8 mouse cellular contexts compared by ENCODE assay signal in genomic region chr17:34263068-34263467, GRCm38 (mm10). TPM values are rescaled to one million over a fixed set of nuclear protein-coding genes. Genes with fewer than 3 reads are reported as not detected.
DNase-seq lines count a peak whose midpoint lies in the region; ATAC-seq and TF ChIP-seq lines count a peak whose summit lies in the region.

No protein-coding gene starts in this region.

- no peak overlapping the region for H3K27ac ChIP-seq in heart, postnatal 0 days (ENCODE audit: low read depth)
- no peak overlapping the region for H3K27ac ChIP-seq in liver, embryonic 13.5 days
- no peak overlapping the region for H3K27ac ChIP-seq in stomach, embryonic 16.5 days (ENCODE audit: low read length)

- peak overlapping the region; percentile 52 for H3K4me3 ChIP-seq in heart, postnatal 0 days (ENCODE audit: low read depth, low read length)
- H3K4me3 ChIP-seq in liver, embryonic 13.5 days (replicated peaks) = peak overlapping the region; percentile 59
- H3K4me3 ChIP-seq in stomach, embryonic 16.5 days (replicated peaks; ENCODE audit: low read length) = peak overlapping the region; percentile 49

- H3K36me3 ChIP-seq in heart, postnatal 0 days (replicated peaks; ENCODE audit: control insufficient read depth, insufficient read depth, low read length) = no peaks in the 10 kb centered on the region
- no peaks in the 10 kb centered on the region for H3K36me3 ChIP-seq in liver, embryonic 13.5 days
- no peaks in the 10 kb centered on the region for H3K36me3 ChIP-seq in stomach, embryonic 16.5 days (ENCODE audit: control insufficient read depth, insufficient read depth, low read length)

- no peaks in the 10 kb centered on the region for H3K9me3 ChIP-seq in heart, postnatal 0 days (replicated peaks; ENCODE audit: control insufficient read depth, low read length)
- H3K9me3 ChIP-seq in liver, embryonic 13.5 days (replicated peaks) = no peaks in the 10 kb centered on the region
- H3K9me3 ChIP-seq in stomach, embryonic 16.5 days (replicated peaks; ENCODE audit: control insufficient read depth, low read length) = no peaks in the 10 kb centered on the region

- no peak for TF ChIP-seq CTCF in heart, postnatal 0 days (IDR thresholded peaks at IDR 0.05; ENCODE audit: low read depth)

- H3K4me2 ChIP-seq in heart, postnatal 0 days (ENCODE audit: low read depth, low read length) = peak overlapping the region; percentile 85
- peak overlapping the region; percentile 82 for H3K4me2 ChIP-seq in liver, embryonic 13.5 days
- H3K4me2 ChIP-seq in stomach, embryonic 16.5 days (ENCODE audit: low read depth, low read length) = peak overlapping the region; percentile 89

- H3K27me3 ChIP-seq in heart, postnatal 0 days (ENCODE audit: control insufficient read depth, insufficient read depth, low read length) = peaks cover 20% of the 10 kb centered on the region
- peaks cover 59% of the 10 kb centered on the region for H3K27me3 ChIP-seq in liver, embryonic 13.5 days
- H3K27me3 ChIP-seq in stomach, embryonic 16.5 days (ENCODE audit: control insufficient read depth, insufficient read depth, low read length) = peaks cover 20% of the 10 kb centered on the region

- peak; percentile 86 for ATAC-seq in heart, postnatal 0 days (ENCODE audit: insufficient read depth, low read depth)
- peak; percentile 45; the same call in 1 of the 2 replicates for ATAC-seq in liver, embryonic 13.5 days (ENCODE audit: low read depth)
- ATAC-seq in stomach, embryonic 16.5 days (ENCODE audit: insufficient read depth, low FRiP score) = peak; percentile 55; the same call in 1 of the 2 replicates

- peak; percentile 64 to 73 for DNase-seq in CD8-positive naive resting alpha-beta T cell, adult 2 months (ENCODE audit: low read depth in 2 of 2, low spot score in 2 of 2)
- peak; percentile 68 for DNase-seq in brain, embryonic 18.5 days (ENCODE audit: low read depth, low spot score)
- peak; percentile 53 for DNase-seq in fibroblast of lung, adult 2 months (ENCODE audit: low read depth)
- DNase-seq in heart, postnatal 0 days (ENCODE audit: low spot score) = peak; percentile 71
- peak; percentile 73 to 80 for DNase-seq in kidney, postnatal 25 days
- peak; percentile 44 for DNase-seq in liver, embryonic 13.5 days
- DNase-seq in neural tube, embryonic 10.5 days (ENCODE audit: extremely low spot score, low spot score) = peak; percentile 79

- TF ChIP-seq EP300 in heart, postnatal 0 days (IDR thresholded peaks at IDR 0.05; ENCODE audit: low read depth) = no peak

- 0% methylated on average over 8 of the region's 8 CpGs for WGBS in heart, postnatal 0 days
- WGBS in liver, embryonic 13.5 days (ENCODE audit: insufficient replicate concordance) = 2% methylated on average over 8 of the region's 8 CpGs
- WGBS in stomach, embryonic 16.5 days = under 1% methylated on average over 8 of the region's 8 CpGs

- no peak overlapping the region for H3K9ac ChIP-seq in heart, postnatal 0 days (replicated peaks; ENCODE audit: low read depth, low read length)
- H3K9ac ChIP-seq in liver, embryonic 13.5 days = no peak overlapping the region
- H3K9ac ChIP-seq in stomach, embryonic 16.5 days (ENCODE audit: low read length) = peak overlapping the region; percentile 9

- H3K4me1 ChIP-seq in heart, postnatal 0 days (ENCODE audit: control insufficient read depth, insufficient read depth) = no peaks in the 10 kb centered on the region
- H3K4me1 ChIP-seq in liver, embryonic 13.5 days (replicated peaks) = peaks cover 20% of the 10 kb centered on the region
- 0 out of 2 replicates have a peak, but pooled peaks cover 5% of the 10 kb centered on the region for H3K4me1 ChIP-seq in stomach, embryonic 16.5 days (ENCODE audit: control insufficient read depth, insufficient read depth, low read length)

RNA-seq across cellular contexts. Expression of gene H2-Ab1, which starts 5.6 kb away (rescaled TPM):
- total RNA-seq in heart, postnatal 0 days (2014; rRNA removed; ENCODE audit: low replicate concordance) = 0.69 and 4.1 TPM in 2 replicates
- 2.0 and 3.6 TPM in 2 replicates for polyA plus RNA-seq in heart, postnatal 0 days (2015; fragmentation: Nextera tagmentation; extraction: Ambion mirVana)
- polyA plus RNA-seq in liver, embryonic 13.5 days (2015; fragmentation: Nextera tagmentation; extraction: Ambion mirVana) = 2.2 and 2.3 TPM in 2 replicates
- polyA plus RNA-seq in stomach, embryonic 16.5 days (2015; fragmentation: Nextera tagmentation; extraction: Ambion mirVana) = 18.1 and 19.5 TPM in 2 replicates

RNA-seq across cellular contexts. Expression of gene H2-Ob, which starts 24.4 kb away (rescaled TPM):
- total RNA-seq in heart, postnatal 0 days (2014; rRNA removed; ENCODE audit: low replicate concordance) = not detected in 2 replicates
- polyA plus RNA-seq in heart, postnatal 0 days (2015; fragmentation: Nextera tagmentation; extraction: Ambion mirVana) = 0.08 and 0.14 TPM in 2 replicates
- polyA plus RNA-seq in liver, embryonic 13.5 days (2015; fragmentation: Nextera tagmentation; extraction: Ambion mirVana) = 0.08 TPM in 1 of 2 replicates, not detected in the other
- polyA plus RNA-seq in stomach, embryonic 16.5 days (2015; fragmentation: Nextera tagmentation; extraction: Ambion mirVana) = 0.37 and 0.39 TPM in 2 replicates

RNA-seq across cellular contexts. Expression of gene H2-Aa, which starts 24.6 kb away (rescaled TPM):
- 5.8 TPM in 1 of 2 replicates, not detected in the other for total RNA-seq in heart, postnatal 0 days (2014; rRNA removed; ENCODE audit: low replicate concordance)
- polyA plus RNA-seq in heart, postnatal 0 days (2015; fragmentation: Nextera tagmentation; extraction: Ambion mirVana) = 1.7 and 2.5 TPM in 2 replicates
- polyA plus RNA-seq in liver, embryonic 13.5 days (2015; fragmentation: Nextera tagmentation; extraction: Ambion mirVana) = 0.96 TPM in 2 replicates
- 5.7 and 7.9 TPM in 2 replicates for polyA plus RNA-seq in stomach, embryonic 16.5 days (2015; fragmentation: Nextera tagmentation; extraction: Ambion mirVana)

RNA-seq across cellular contexts. Expression of gene H2-Eb1, which starts 42.6 kb away (rescaled TPM):
- total RNA-seq in heart, postnatal 0 days (2014; rRNA removed; ENCODE audit: low replicate concordance) = 1.2 TPM in 1 of 2 replicates, not detected in the other
- polyA plus RNA-seq in heart, postnatal 0 days (2015; fragmentation: Nextera tagmentation; extraction: Ambion mirVana) = 4.1 and 4.4 TPM in 2 replicates
- polyA plus RNA-seq in liver, embryonic 13.5 days (2015; fragmentation: Nextera tagmentation; extraction: Ambion mirVana) = 0.81 and 0.88 TPM in 2 replicates
- polyA plus RNA-seq in stomach, embryonic 16.5 days (2015; fragmentation: Nextera tagmentation; extraction: Ambion mirVana) = 4.0 and 5.9 TPM in 2 replicates

RNA-seq across cellular contexts. Expression of gene Tap2, which starts 59.7 kb away (rescaled TPM):
- total RNA-seq in heart, postnatal 0 days (2014; rRNA removed; ENCODE audit: low replicate concordance) = 3.3 and 14.5 TPM in 2 replicates
- 7.0 and 7.5 TPM in 2 replicates for polyA plus RNA-seq in heart, postnatal 0 days (2015; fragmentation: Nextera tagmentation; extraction: Ambion mirVana)
- 5.7 and 6.1 TPM in 2 replicates for polyA plus RNA-seq in liver, embryonic 13.5 days (2015; fragmentation: Nextera tagmentation; extraction: Ambion mirVana)
- 7.1 and 8.4 TPM in 2 replicates for polyA plus RNA-seq in stomach, embryonic 16.5 days (2015; fragmentation: Nextera tagmentation; extraction: Ambion mirVana)
